Mouse (Mus musculus): ENCODE measurements around the gene Stat3. TPM values are rescaled to one million over a fixed set of nuclear protein-coding genes. Genes with fewer than 3 reads are reported as not detected.
A peak's percentile ranks its signal among the peaks of the same experiment; 100 is the strongest.

Gene Stat3
- polyA plus RNA-seq, 1 experiment from 2014 or later, result 36.5 TPM

GRCm38 (mm10) chr11:100980438-100980837 is 41.1 kb upstream of the Stat3 start:
- 53% methylated on average over 1 of the region's 1 CpGs for WGBS
- Histone ChIP-seq H3K9me3 (ENCODE audit: low read depth, low read length) (no peaks in the 10 kb centered on the region), H3K9ac (no peak overlapping the region), H3K4me3 (ENCODE audit: low read depth, low read length) (no peak overlapping the region), H3K36me3 (ENCODE audit: insufficient read depth) (no peaks in the 10 kb centered on the region), H3K27ac (ENCODE audit: low read depth) (peak overlapping the region; percentile 51), H3K27me3 (ENCODE audit: insufficient read depth, low read length) (no peaks in the 10 kb centered on the region; the same call in 1 of the 2 replicates), H3K4me2 (no peak overlapping the region), H3K4me1 (ENCODE audit: insufficient read depth) (peaks cover 2% of the 10 kb centered on the region; the same call in 1 of the 2 replicates)
- DNase-seq (no peak), ATAC-seq (ENCODE audit: insufficient read depth) (no peak)
- no peak for TF ChIP-seq CTCF (IDR thresholded peaks at IDR 0.05; ENCODE audit: low read depth)

GRCm38 (mm10) chr11:100979887-100980286 is 40.5 kb upstream of the Stat3 start:
- 44% methylated on average over 8 of the region's 8 CpGs for WGBS
- H3K4me3 ChIP-seq (ENCODE audit: low read depth, low read length), result no peak overlapping the region
- no peaks in the 10 kb centered on the region for H3K9me3 ChIP-seq (ENCODE audit: low read depth, low read length)
- TF ChIP-seq CTCF (IDR thresholded peaks at IDR 0.05; ENCODE audit: low read depth), result no peak
- DNase-seq (peak; percentile 82), ATAC-seq (ENCODE audit: insufficient read depth) (0 out of 2 replicates have a peak, but pooled peaks have one; percentile 33)
- no peak overlapping the region for H3K9ac ChIP-seq
- H3K27me3 ChIP-seq (ENCODE audit: insufficient read depth, low read length), result no peaks in the 10 kb centered on the region; the same call in 1 of the 2 replicates
- no peak overlapping the region for H3K4me2 ChIP-seq
- H3K27ac ChIP-seq (ENCODE audit: low read depth), result peak overlapping the region; percentile 59
- peaks cover 2% of the 10 kb centered on the region; the same call in 1 of the 2 replicates for H3K4me1 ChIP-seq (ENCODE audit: insufficient read depth)
- no peaks in the 10 kb centered on the region for H3K36me3 ChIP-seq (ENCODE audit: insufficient read depth)

DNA sequence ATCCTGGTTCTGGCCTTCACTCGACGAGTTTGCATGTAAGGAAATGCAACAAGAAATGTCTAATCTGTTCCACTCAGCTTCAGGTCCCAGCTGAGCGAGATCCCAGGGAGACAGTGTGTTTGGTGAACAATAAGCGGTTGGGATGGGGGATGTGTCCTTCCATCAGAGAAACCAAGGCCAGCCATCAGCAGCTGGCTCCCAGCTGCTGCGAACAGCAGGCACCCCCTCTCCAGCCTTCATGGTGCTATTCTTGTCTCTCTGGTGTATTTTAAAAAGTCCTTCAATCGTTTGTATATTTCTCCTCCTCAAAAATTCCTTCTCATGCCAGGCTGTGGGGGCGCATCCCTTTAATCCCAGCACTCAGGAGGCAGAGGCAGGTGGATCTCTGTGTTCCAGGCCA is 35.9 kb upstream of the Stat3 start:
- Histone ChIP-seq H3K4me3 (ENCODE audit: low read depth, low read length) (no peak overlapping the region), H3K9me3 (ENCODE audit: low read depth, low read length) (no peaks in the 10 kb centered on the region), H3K9ac (no peak overlapping the region), H3K4me1 (ENCODE audit: insufficient read depth) (no peaks in the 10 kb centered on the region), H3K4me2 (no peak overlapping the region), H3K27me3 (ENCODE audit: insufficient read depth, low read length) (0 out of 2 replicates have a peak, but pooled peaks cover 5% of the 10 kb centered on the region), H3K27ac (ENCODE audit: low read depth) (no peak overlapping the region), H3K36me3 (ENCODE audit: insufficient read depth) (no peaks in the 10 kb centered on the region)
- TF ChIP-seq CTCF (IDR thresholded peaks at IDR 0.05; ENCODE audit: low read depth), result no peak
- DNase-seq, result peak; percentile 35
- no peak for ATAC-seq (ENCODE audit: insufficient read depth)
- WGBS, result 52% methylated on average over 7 of the region's 7 CpGs

- H3K4me2 ChIP-seq, result no peak overlapping the region
- no peaks in the 10 kb centered on the region for H3K36me3 ChIP-seq (ENCODE audit: insufficient read depth)
- ATAC-seq (ENCODE audit: insufficient read depth), result no peak
- no peaks in the 10 kb centered on the region for H3K4me1 ChIP-seq (ENCODE audit: insufficient read depth)
- 0 out of 2 replicates have a peak, but pooled peaks cover 10% of the 10 kb centered on the region for H3K27me3 ChIP-seq (ENCODE audit: insufficient read depth, low read length)
- H3K4me3 ChIP-seq (ENCODE audit: low read depth, low read length), result no peak overlapping the region
- H3K27ac ChIP-seq (ENCODE audit: low read depth), result no peak overlapping the region
- no peak for DNase-seq
- H3K9ac ChIP-seq, result no peak overlapping the region
- 55% methylated on average over 14 of the region's 14 CpGs for WGBS
- no peak for TF ChIP-seq CTCF (IDR thresholded peaks at IDR 0.05; ENCODE audit: low read depth)
- no peaks in the 10 kb centered on the region for H3K9me3 ChIP-seq (ENCODE audit: low read depth, low read length)
These were observed 35.1 kb upstream of the Stat3 start for GRCm38 (mm10) chr11:100974381-100974970.

DNA sequence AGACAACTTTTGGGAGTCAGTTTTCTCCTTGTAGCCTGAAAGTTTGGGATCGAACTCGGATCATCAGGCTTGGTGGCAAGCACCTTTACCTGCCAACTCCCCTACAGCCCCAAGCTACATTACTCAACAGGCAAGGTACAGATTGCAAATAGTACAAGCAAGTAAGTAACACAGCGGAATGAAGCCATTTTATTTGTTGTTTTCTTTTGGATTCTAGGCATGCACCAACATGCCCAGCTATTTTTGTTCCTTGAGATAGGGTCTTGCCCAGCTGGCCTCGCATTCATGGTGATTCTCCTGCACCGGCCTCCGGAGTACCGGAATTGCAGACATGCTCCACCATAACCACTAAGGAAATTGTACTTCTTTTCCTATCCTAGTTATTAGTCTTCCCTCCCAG is 33.9 kb upstream of the Stat3 start:
- 92% methylated on average over 7 of the region's 7 CpGs for WGBS

DNA sequence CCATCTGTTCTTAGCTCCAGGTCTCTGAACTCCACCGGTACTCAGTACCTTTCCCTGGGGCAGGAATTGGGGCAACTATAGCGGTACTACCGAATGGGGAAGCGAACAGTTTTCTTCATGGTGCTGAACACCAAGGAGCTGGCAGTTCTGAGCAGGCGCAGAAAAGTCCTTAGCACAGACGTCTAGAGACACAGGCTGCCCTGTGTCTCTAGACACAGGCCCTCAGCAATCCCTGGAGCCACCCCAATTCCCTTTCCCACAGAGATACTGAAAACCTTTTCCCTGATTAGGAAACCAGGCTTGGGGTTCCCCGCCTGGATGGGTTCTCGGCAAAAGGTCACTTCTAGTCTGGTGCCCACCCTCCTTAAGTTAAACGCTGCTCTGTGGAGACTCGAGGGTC is 32.1 kb upstream of the Stat3 start:
- Histone ChIP-seq H3K4me3 (ENCODE audit: low read depth, low read length) (0 out of 2 replicates have a peak overlapping the region, but pooled peaks have one; percentile 76), H3K27me3 (ENCODE audit: insufficient read depth, low read length) (0 out of 2 replicates have a peak, but pooled peaks cover 10% of the 10 kb centered on the region), H3K4me2 (peak overlapping the region; percentile 79), H3K36me3 (ENCODE audit: insufficient read depth) (no peaks in the 10 kb centered on the region), H3K9ac (no peak overlapping the region), H3K27ac (ENCODE audit: low read depth) (no peak overlapping the region), H3K9me3 (ENCODE audit: low read depth, low read length) (no peaks in the 10 kb centered on the region), H3K4me1 (ENCODE audit: insufficient read depth) (no peaks in the 10 kb centered on the region)
- 60% methylated on average over 10 of the region's 10 CpGs for WGBS
- no peak for TF ChIP-seq CTCF (IDR thresholded peaks at IDR 0.05; ENCODE audit: low read depth)
- DNase-seq, result no peak
- ATAC-seq (ENCODE audit: insufficient read depth), result no peak

More for the DNA sequence above, 33.9 kb upstream of the Stat3 start:
- H3K27ac ChIP-seq (ENCODE audit: low read depth), result no peak overlapping the region
- no peak for TF ChIP-seq CTCF (IDR thresholded peaks at IDR 0.05; ENCODE audit: low read depth)
- ATAC-seq (ENCODE audit: insufficient read depth), result no peak
- no peaks in the 10 kb centered on the region for H3K9me3 ChIP-seq (ENCODE audit: low read depth, low read length)
- H3K4me1 ChIP-seq (ENCODE audit: insufficient read depth), result no peaks in the 10 kb centered on the region
- H3K9ac ChIP-seq, result no peak overlapping the region
- no peaks in the 10 kb centered on the region for H3K36me3 ChIP-seq (ENCODE audit: insufficient read depth)
- no peak for DNase-seq
- 0 out of 2 replicates have a peak, but pooled peaks cover 10% of the 10 kb centered on the region for H3K27me3 ChIP-seq (ENCODE audit: insufficient read depth, low read length)
- H3K4me3 ChIP-seq (ENCODE audit: low read depth, low read length), result no peak overlapping the region
- H3K4me2 ChIP-seq, result no peak overlapping the region

DNA sequence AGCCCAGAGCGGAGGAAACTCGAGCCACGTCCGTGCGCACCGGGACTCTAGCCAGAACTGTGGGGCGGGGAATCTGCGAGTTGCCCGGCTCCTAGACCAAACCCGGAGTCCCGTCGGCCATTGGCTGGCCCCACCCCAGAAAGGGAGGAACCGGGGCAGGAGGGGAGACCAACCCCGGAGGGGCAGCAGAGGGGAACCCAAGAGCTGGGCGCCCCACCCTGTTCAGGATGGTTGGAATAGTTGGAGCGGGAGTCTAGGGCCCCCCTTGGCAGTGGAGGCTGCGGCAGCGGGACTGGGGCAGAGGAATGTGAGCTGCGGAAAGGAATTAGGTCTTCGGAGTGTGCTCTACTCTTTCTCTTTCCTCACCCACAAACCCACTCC is 31.2 kb upstream of the Stat3 start, which contains the start of gene Cavin1:
Cavin1 (minus strand) TSS at position 331 of the 381 bp plus-strand sequence.
- peak within 1 kb of the TSS; percentile 92 for H3K27ac ChIP-seq (ENCODE audit: low read depth)
- H3K36me3 ChIP-seq (ENCODE audit: insufficient read depth), result no peaks in the 10 kb centered on the region
- under 1% methylated on average over 20 of the region's 20 CpGs for WGBS
- TF ChIP-seq CTCF (IDR thresholded peaks at IDR 0.05; ENCODE audit: low read depth), result no peak
- H3K9me3 ChIP-seq (ENCODE audit: low read depth, low read length), result no peaks in the 10 kb centered on the region
- ATAC-seq (ENCODE audit: insufficient read depth), result peak; percentile 93
- no peaks in the 10 kb centered on the region for H3K4me1 ChIP-seq (ENCODE audit: insufficient read depth)
- H3K4me3 ChIP-seq (ENCODE audit: low read depth, low read length), result peak within 1 kb of the TSS; percentile 76
- peak within 1 kb of the TSS; percentile 70 for H3K9ac ChIP-seq
- 0 out of 2 replicates have a peak, but pooled peaks cover 10% of the 10 kb centered on the region for H3K27me3 ChIP-seq (ENCODE audit: insufficient read depth, low read length)
- H3K4me2 ChIP-seq, result peak within 1 kb of the TSS; percentile 79
- peak; percentile 97 for DNase-seq

Measured in lung, embryonic 14.5 days (tissue).